Mouse (Mus musculus) kidney, adult 2 months (tissue): ENCODE measurements around the gene Tfr2.

Source experiments
- CTCF ChIP-seq: fragments of 200-500 bp; conservative IDR thresholded peaks from 2 replicates; pipeline ENCODE4 v1.5.1; 2011; ENCODE audit warnings: low read depth, mild to moderate bottlenecking, control low read depth, low read length, moderate library complexity, mixed read lengths; ENCODE audit not compliant: insufficient read depth, insufficient read length
- POLR2A ChIP-seq: fragments of 200-500 bp; IDR thresholded peaks from one replicate; pipeline ENCODE4 v1.6.1; 2011; ENCODE audit warnings: low read depth, low read length, control low read depth

- no peak for TF ChIP-seq CTCF
- no peak for TF ChIP-seq POLR2A
Observed at GRCm38 (mm10) chr5:137562965-137563364, 6.7 kb upstream of the Tfr2 start.
